In the genomic region with DNA sequence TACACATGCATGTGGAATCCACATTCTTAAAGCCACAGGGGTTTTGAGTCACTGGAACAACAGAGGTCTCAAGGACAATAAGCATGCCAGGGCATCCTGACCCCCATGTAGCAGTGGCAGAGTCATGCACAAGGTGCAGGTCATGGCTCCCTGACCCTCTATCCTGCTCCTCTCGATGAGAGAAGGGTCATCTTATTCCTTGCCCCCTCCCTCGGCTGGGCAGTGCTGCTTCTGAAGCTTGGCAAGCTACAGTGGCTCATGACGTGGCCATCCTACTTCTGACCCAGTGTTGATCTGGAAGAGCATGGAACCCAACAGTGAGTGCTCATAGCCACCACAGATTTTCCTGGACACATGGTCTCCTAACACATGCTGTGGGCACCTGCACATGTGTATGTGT, we compare ENCODE assay signal across 26 mouse cellular contexts.
DNase-seq lines count a peak whose midpoint lies in the region; ATAC-seq lines count a peak whose summit lies in the region.
"Had no signal": no experiment of that assay in that cellular context is flagged by ENCODE, and none has a peak within 500 bp of the region (broad histone marks: within the 10 kb centered on the region; RNA-seq: fewer than 3 reads in every experiment).

No protein-coding gene starts in this region.

- no peak overlapping the region for H3K4me2 ChIP-seq in hindbrain, embryonic 11.5 days (replicated peaks; ENCODE audit: low read depth, low read length)
- H3K4me2 ChIP-seq: embryonic facial prominence, embryonic 13.5 days; embryonic facial prominence, embryonic 15.5 days; forebrain, embryonic 12.5 days had no signal

- no peaks in the 10 kb centered on the region for H3K27me3 ChIP-seq in heart, embryonic 10.5 days (ENCODE audit: insufficient read depth, poor library complexity, severe bottlenecking)
- H3K27me3 ChIP-seq in hindbrain, embryonic 11.5 days (ENCODE audit: control insufficient read depth, insufficient read depth, low read length) = no peaks in the 10 kb centered on the region
- H3K27me3 ChIP-seq: CH12.LX; embryonic facial prominence, embryonic 13.5 days; embryonic facial prominence, embryonic 15.5 days; forebrain, embryonic 12.5 days had no signal

- 82% methylated on average over 3 of the region's 3 CpGs for WGBS in heart, embryonic 10.5 days
- 68% methylated on average over 3 of the region's 3 CpGs for WGBS in hindbrain, embryonic 11.5 days

- no peaks in the 10 kb centered on the region for H3K36me3 ChIP-seq in heart, embryonic 10.5 days
- no peaks in the 10 kb centered on the region for H3K36me3 ChIP-seq in hindbrain, embryonic 11.5 days (ENCODE audit: control insufficient read depth, insufficient read depth, low read length)
- H3K36me3 ChIP-seq: embryonic facial prominence, embryonic 13.5 days; embryonic facial prominence, embryonic 15.5 days; forebrain, embryonic 10.5 days; forebrain, embryonic 12.5 days; G1E had no signal

- no peak overlapping the region for H3K27ac ChIP-seq in heart, embryonic 10.5 days
- H3K27ac ChIP-seq in hindbrain, embryonic 11.5 days (ENCODE audit: low read depth, low read length) = no peak overlapping the region
- H3K27ac ChIP-seq: embryonic facial prominence, embryonic 13.5 days; embryonic facial prominence, embryonic 15.5 days; forebrain, embryonic 10.5 days; forebrain, embryonic 12.5 days had no signal

- no peak overlapping the region for H3K9ac ChIP-seq in hindbrain, embryonic 11.5 days (ENCODE audit: low read depth, low read length)
- H3K9ac ChIP-seq: embryonic facial prominence, embryonic 13.5 days; embryonic facial prominence, embryonic 15.5 days; forebrain, embryonic 12.5 days had no signal

- H3K9me3 ChIP-seq in heart, embryonic 10.5 days = no peaks in the 10 kb centered on the region
- no peaks in the 10 kb centered on the region for H3K9me3 ChIP-seq in hindbrain, embryonic 11.5 days (ENCODE audit: control insufficient read depth, low read length)
- H3K9me3 ChIP-seq: embryonic facial prominence, embryonic 13.5 days; embryonic facial prominence, embryonic 15.5 days; forebrain, embryonic 10.5 days; forebrain, embryonic 12.5 days; G1E had no signal

- H3K4me3 ChIP-seq in heart, embryonic 10.5 days = no peak overlapping the region
- H3K4me3 ChIP-seq in hindbrain, embryonic 11.5 days (ENCODE audit: low read depth, low read length) = no peak overlapping the region
- H3K4me3 ChIP-seq: embryonic facial prominence, embryonic 13.5 days; embryonic facial prominence, embryonic 15.5 days; erythroblast, embryonic 14.5 days; forebrain, embryonic 10.5 days; forebrain, embryonic 12.5 days had no signal

- DNase-seq in heart, embryonic 10.5 days (ENCODE audit: low spot score) = peak; percentile 55
- no peak for DNase-seq in heart, adult 18-20 months
- peak; percentile 38 for DNase-seq in R1 (ENCODE audit: low read depth, low spot score)
- DNase-seq in hindbrain, embryonic 11.5 days (ENCODE audit: low spot score) = no peak
- no peak for DNase-seq in cerebellum, postnatal 36 days
- DNase-seq: adrenal gland, adult 8-10 months; adrenal gland, postnatal 14 days; adrenal gland, postnatal 36 days; B cell, adult 2 months; cerebellum, adult 11-12 months; cerebellum, adult 2 months; cerebellum, adult 9-10 months; cerebellum, postnatal 10 days; cerebellum, postnatal 25 days; embryo, embryonic 11 days had no signal

- no peak for ATAC-seq in hindbrain, embryonic 11.5 days (ENCODE audit: low FRiP score)
- ATAC-seq: activated CD4-positive, CD25-positive, alpha-beta regulatory T cell, adult 4 months; CD4-positive, CD25-positive, alpha-beta regulatory T cell, adult 4 months; forebrain, embryonic 14.5 days; forebrain, embryonic 16.5 days had no signal

- H3K4me1 ChIP-seq in heart, embryonic 10.5 days = no peaks in the 10 kb centered on the region
- H3K4me1 ChIP-seq in hindbrain, embryonic 11.5 days (replicated peaks; ENCODE audit: control insufficient read depth, insufficient read depth, low read length) = no peaks in the 10 kb centered on the region
- H3K4me1 ChIP-seq: embryonic facial prominence, embryonic 13.5 days; embryonic facial prominence, embryonic 15.5 days; forebrain, embryonic 10.5 days; forebrain, embryonic 12.5 days had no signal

Comparison
In these comparisons a context has a peak if more than half of its experiments do, and no peak if none do; other contexts are left out.
1. DNase-seq: peak in heart, embryonic 10.5 days (single experiment) and R1 (single experiment); none in heart, adult 18-20 months (0 of 2), hindbrain, embryonic 11.5 days (single experiment) and cerebellum, postnatal 36 days (0 of 2).